Mouse (Mus musculus) heart, embryonic 14.5 days (tissue): ENCODE measurements around the gene Nkiras2. TPM values are rescaled to one million over a fixed set of nuclear protein-coding genes. Genes with fewer than 3 reads are reported as not detected.

Source experiments
- ATAC-seq: fragments of 200-750 bp; cut with Nextera tagmentation; 2 replicates; pipeline ENCODE4 v1.8.0; 2017; ENCODE audit warnings: low read depth, moderate TSS enrichment; ENCODE audit not compliant: insufficient number of reproducible peaks, insufficient read depth, low FRiP score
- H3K27ac ChIP-seq, 2 experiments: fragments of 200-500 bp in 1 of 2; fragments of 300-500 bp in 1 of 2; sonication (generic) in 1 of 2; replicated peaks in 1 of 2; 2 replicates each; pipeline ENCODE4 v1.5.1; 2012 to 2014; ENCODE audit warnings: low read depth in 2 of 2, low read length in 2 of 2, control low read depth in 1 of 2, mild to moderate bottlenecking in 1 of 2, mixed read lengths in 1 of 2; ENCODE audit not compliant: control insufficient read depth in 1 of 2, insufficient read depth in 1 of 2
- H3K27me3 ChIP-seq: fragments of 300-500 bp; sonication (generic); 2 replicates; pipeline ENCODE4 v1.6.1; 2014; ENCODE audit warnings: mild to moderate bottlenecking, low read length, control low read depth; ENCODE audit not compliant: control insufficient read depth, insufficient read depth
- H3K36me3 ChIP-seq: fragments of 300-500 bp; sonication (generic); 2 replicates; pipeline ENCODE4 v1.6.1; 2014; ENCODE audit warnings: mild to moderate bottlenecking, control low read depth, low read length, mixed read lengths; ENCODE audit not compliant: control insufficient read depth, insufficient read depth
- H3K4me1 ChIP-seq, 2 experiments: fragments of 200-500 bp in 1 of 2; fragments of 300-500 bp in 1 of 2; sonication (generic) in 1 of 2; 2 replicates each; pipeline ENCODE4 v1.6.1; 2012 to 2014; ENCODE audit warnings: low read length in 2 of 2, control low read depth in 1 of 2, mixed read lengths in 1 of 2; ENCODE audit not compliant: control insufficient read depth in 2 of 2, insufficient read depth in 2 of 2
- H3K4me2 ChIP-seq: fragments of 300-500 bp; sonication (generic); 2 replicates; pipeline ENCODE4 v1.6.1; 2014; ENCODE audit warnings: mild to moderate bottlenecking, low read length
- H3K4me3 ChIP-seq, 2 experiments: fragments of 200-500 bp in 1 of 2; fragments of 300-500 bp in 1 of 2; sonication (generic) in 1 of 2; 2 replicates each; pipeline ENCODE4 v1.5.1; 2012 to 2014; ENCODE audit warnings: low read length in 2 of 2, mild to moderate bottlenecking in 2 of 2, control low read depth in 1 of 2, low read depth in 1 of 2, moderate library complexity in 1 of 2; ENCODE audit not compliant: control insufficient read depth in 1 of 2, insufficient read depth in 1 of 2
- H3K9ac ChIP-seq: fragments of 300-500 bp; sonication (generic); 2 replicates; pipeline ENCODE4 v1.6.1; 2014; ENCODE audit warnings: mild to moderate bottlenecking, low read length
- H3K9me3 ChIP-seq: fragments of 300-500 bp; sonication (generic); 2 replicates; pipeline ENCODE4 v1.6.1; 2016; ENCODE audit warnings: low read length, control low read depth; ENCODE audit not compliant: control insufficient read depth
- WGBS: fragments of 180-500 bp; shearing (Covaris S2); extraction: QIAGEN DNeasy Blood & Tissue Kit; methylation state at CpG from one replicate; pipeline ENCODE4 v1.1.7; 2014; 5-methylcytosine and 5-hydroxymethylcytosine counted together
- polyA plus RNA-seq: library from polyadenylated mRNA; unstranded; fragments of >200 nt; fragmentation: Nextera tagmentation; extraction: Ambion mirVana; gene quantifications from 2 replicates; pipeline ENCODE4 v1.2.1, GENCODE M21; 2014

Nkiras2 gene
- polyA plus RNA-seq, 1 experiment from 2014 or later = 81.1 TPM

- H3K9ac ChIP-seq = peak overlapping the region; percentile 98
- H3K27me3 ChIP-seq = no peaks in the 10 kb centered on the region
- no peaks in the 10 kb centered on the region for H3K9me3 ChIP-seq
- H3K4me1 ChIP-seq = peaks cover 10 to 31% of the 10 kb centered on the region in 2 experiments
- H3K4me2 ChIP-seq = peak overlapping the region; percentile 88
- H3K4me3 ChIP-seq = peak overlapping the region; percentile 97 to 98
- H3K27ac ChIP-seq = peak overlapping the region; percentile 90 to 96
- ATAC-seq = peak; percentile 95
- WGBS = 0% methylated on average over 40 of the region's 40 CpGs
- peaks cover 5% of the 10 kb centered on the region; the same call in 1 of the 2 replicates for H3K36me3 ChIP-seq
Observed at GRCm38 (mm10) chr11:100619485-100619975, 486 bp downstream of the Nkiras2 start.

- ATAC-seq = no peak
- peak within 1 kb of the TSS; percentile 98 for H3K9ac ChIP-seq
- WGBS = 3% methylated on average over 11 of the region's 11 CpGs
Observed at GRCm38 (mm10) chr11:100619982-100620381, 938 bp downstream of the Nkiras2 start, which contains the start of gene Dnajc7. Dnajc7 (minus strand) TSS chr11:100620168.

GRCm38 (mm10) chr11:100622714-100623113 is 3.7 kb downstream of the Nkiras2 start:
- H3K4me2 ChIP-seq = peak overlapping the region; percentile 69
- peaks cover 26% of the 10 kb centered on the region for H3K36me3 ChIP-seq
- ATAC-seq = peak; percentile 75
- peak overlapping the region; percentile 76 to 89 for H3K4me3 ChIP-seq
- no peaks in the 10 kb centered on the region for H3K27me3 ChIP-seq
- no peaks in the 10 kb centered on the region for H3K9me3 ChIP-seq
- under 1% methylated on average over 24 of the region's 24 CpGs for WGBS
- H3K4me1 ChIP-seq = peaks cover 10 to 30% of the 10 kb centered on the region in 2 experiments
- H3K27ac ChIP-seq = peak overlapping the region; percentile 83 to 84
- H3K9ac ChIP-seq = peak overlapping the region; percentile 90

More at GRCm38 (mm10) chr11:100619982-100620381, 938 bp downstream of the Nkiras2 start, which contains the start of gene Dnajc7:
- H3K4me2 ChIP-seq = peak within 1 kb of the TSS; percentile 88
- H3K4me1 ChIP-seq = peaks cover 10 to 33% of the 10 kb centered on the region in 2 experiments
- H3K9me3 ChIP-seq = no peaks in the 10 kb centered on the region
- peak within 1 kb of the TSS; percentile 97 to 98 for H3K4me3 ChIP-seq
- peaks cover 10% of the 10 kb centered on the region; the same call in 1 of the 2 replicates for H3K36me3 ChIP-seq
- H3K27me3 ChIP-seq = no peaks in the 10 kb centered on the region
- peak within 1 kb of the TSS; percentile 90 to 96 for H3K27ac ChIP-seq

- Histone ChIP-seq H3K4me3 (peak overlapping the region in 1 of 2 experiments; percentile 76; a peak in 2 of 4 replicates), H3K4me1 (peaks cover 10 to 23% of the 10 kb centered on the region in 2 experiments), H3K4me2 (peak overlapping the region; percentile 69), H3K27me3 (no peaks in the 10 kb centered on the region), H3K9me3 (no peaks in the 10 kb centered on the region), H3K36me3 (peaks cover 26% of the 10 kb centered on the region), H3K9ac (peak overlapping the region; percentile 90), H3K27ac (peak overlapping the region; percentile 37; a peak in 2 of 4 replicates)
- no peak for ATAC-seq
- 44% methylated on average over 5 of the region's 5 CpGs for WGBS
Observed at GRCm38 (mm10) chr11:100623867-100624266, 4.8 kb downstream of the Nkiras2 start.

GRCm38 (mm10) chr11:100625754-100626700 is 7.0 kb downstream of the Nkiras2 start:
- Histone ChIP-seq H3K4me2 (no peak overlapping the region), H3K4me3 (no peak overlapping the region), H3K9ac (no peak overlapping the region), H3K36me3 (peaks cover 26% of the 10 kb centered on the region), H3K27me3 (no peaks in the 10 kb centered on the region; the same call in 1 of the 2 replicates), H3K27ac (no peak overlapping the region), H3K9me3 (no peaks in the 10 kb centered on the region), H3K4me1 (peaks cover 6 to 19% of the 10 kb centered on the region in 2 experiments)
- 91% methylated on average over 23 of the region's 23 CpGs for WGBS
- no peak for ATAC-seq

- no peak for ATAC-seq
- no peak overlapping the region for H3K27ac ChIP-seq
- 18% methylated on average over 9 of the region's 9 CpGs for WGBS
Observed at GRCm38 (mm10) chr11:100626701-100627195, 7.7 kb downstream of the Nkiras2 start.

GRCm38 (mm10) chr11:100628056-100628455 is 9.0 kb downstream of the Nkiras2 start:
- H3K9me3 ChIP-seq = no peaks in the 10 kb centered on the region
- no peak for ATAC-seq
- H3K27me3 ChIP-seq = no peaks in the 10 kb centered on the region; the same call in 1 of the 2 replicates
- peaks cover 6 to 16% of the 10 kb centered on the region in 2 experiments for H3K4me1 ChIP-seq
- H3K27ac ChIP-seq = no peak overlapping the region
- peaks cover 26% of the 10 kb centered on the region for H3K36me3 ChIP-seq
- H3K9ac ChIP-seq = no peak overlapping the region
- no peak overlapping the region for H3K4me2 ChIP-seq
- 73% methylated on average over 5 of the region's 5 CpGs for WGBS
- H3K4me3 ChIP-seq = no peak overlapping the region

More at GRCm38 (mm10) chr11:100626701-100627195, 7.7 kb downstream of the Nkiras2 start:
- peaks cover 6 to 19% of the 10 kb centered on the region in 2 experiments for H3K4me1 ChIP-seq
- no peaks in the 10 kb centered on the region; the same call in 1 of the 2 replicates for H3K27me3 ChIP-seq
- no peak overlapping the region for H3K4me3 ChIP-seq
- H3K4me2 ChIP-seq = no peak overlapping the region
- H3K9ac ChIP-seq = no peak overlapping the region
- no peaks in the 10 kb centered on the region for H3K9me3 ChIP-seq
- peaks cover 26% of the 10 kb centered on the region for H3K36me3 ChIP-seq
